Mouse (Mus musculus) limb, embryonic 14.5 days (tissue): ENCODE measurements around the gene Cenpl. TPM values are rescaled to one million over a fixed set of nuclear protein-coding genes. Genes with fewer than 3 reads are reported as not detected.

Experiments
- ATAC-seq: fragments of 200-750 bp; cut with Nextera tagmentation; 2 replicates; pipeline ENCODE4 v1.8.0; 2017; ENCODE audit warnings: low read depth, moderate number of reproducible peaks, moderate TSS enrichment; ENCODE audit not compliant: low FRiP score
- DNase-seq: peaks from one replicate; pipeline ENCODE4 v3.0.0-alpha.2; 2015; ENCODE audit warnings: low spot score
- H3K27ac ChIP-seq: fragments of 300-500 bp; sonication (generic); replicated peaks from 2 replicates; pipeline ENCODE4 v1.5.1; 2014; ENCODE audit warnings: low read depth, mild to moderate bottlenecking, low read length, moderate library complexity, mixed read lengths
- H3K27me3 ChIP-seq: fragments of 300-500 bp; sonication (generic); 2 replicates; pipeline ENCODE4 v1.6.1; 2014; ENCODE audit warnings: low read length, mixed read lengths; ENCODE audit not compliant: control insufficient read depth, insufficient read depth
- H3K36me3 ChIP-seq: fragments of 300-500 bp; sonication (generic); 2 replicates; pipeline ENCODE4 v1.6.1; 2014; ENCODE audit warnings: mild to moderate bottlenecking, low read length, moderate library complexity, mixed read lengths; ENCODE audit not compliant: control insufficient read depth, insufficient read depth
- H3K4me1 ChIP-seq: fragments of 300-500 bp; sonication (generic); 2 replicates; pipeline ENCODE4 v1.6.1; 2014; ENCODE audit warnings: antibody characterized with exemption, low read length, mixed read lengths; ENCODE audit not compliant: control insufficient read depth, insufficient read depth
- H3K4me2 ChIP-seq: fragments of 300-500 bp; sonication (generic); replicated peaks from 2 replicates; pipeline ENCODE4 v1.6.1; 2014; ENCODE audit warnings: low read depth, mild to moderate bottlenecking, low read length, moderate library complexity; ENCODE audit not compliant: severe bottlenecking
- H3K4me3 ChIP-seq: fragments of 300-500 bp; sonication (generic); replicated peaks from 2 replicates; pipeline ENCODE4 v1.5.1; 2014; ENCODE audit warnings: low read length
- H3K9ac ChIP-seq: fragments of 300-500 bp; sonication (generic); 2 replicates; pipeline ENCODE4 v1.6.1; 2014; ENCODE audit warnings: mild to moderate bottlenecking, low read depth, low read length, moderate library complexity; ENCODE audit not compliant: severe bottlenecking
- H3K9me3 ChIP-seq: fragments of 300-500 bp; sonication (generic); 2 replicates; pipeline ENCODE4 v1.6.1; 2016; ENCODE audit warnings: low read length; ENCODE audit not compliant: control insufficient read depth
- POLR2A ChIP-seq: fragments of 200-500 bp; IDR thresholded peaks from 2 replicates; pipeline ENCODE4 v1.8.0; 2012; ENCODE audit warnings: inconsistent platforms, mild to moderate bottlenecking, moderate library complexity, borderline replicate concordance; ENCODE audit not compliant: insufficient read depth, insufficient read length; ENCODE audit errors: extremely low read depth
- WGBS: fragments of 180-500 bp; shearing (Covaris S2); extraction: QIAGEN DNeasy Blood & Tissue Kit; methylation state at CpG from one replicate; pipeline ENCODE4 v1.1.7; 2014; 5-methylcytosine and 5-hydroxymethylcytosine counted together
- polyA plus RNA-seq, 2 experiments: library from polyadenylated mRNA; depleted of rRNA in 1 of 2; stranded (reverse) in 1 of 2; unstranded in 1 of 2; fragments of >200 nt; fragmentation: Nextera tagmentation in 1 of 2; extraction: Ambion mirVana in 1 of 2; gene quantifications; 2 replicates each; pipeline versions ENCODE4 v1.2.1 to v1.2.3; 2012 to 2014

The Cenpl gene
- polyA plus RNA-seq, 2 experiments: 13.3 to 25.7 TPM

- WGBS: 82% methylated on average over 1 of the region's 1 CpGs
- Histone ChIP-seq H3K9me3 (no peaks in the 10 kb centered on the region), H3K27me3 (no peaks in the 10 kb centered on the region), H3K9ac (no peak overlapping the region), H3K4me2 (no peak overlapping the region), H3K4me1 (peaks cover 6% of the 10 kb centered on the region; the same call in 1 of the 2 replicates), H3K27ac (no peak overlapping the region), H3K4me3 (no peak overlapping the region), H3K36me3 (peaks cover 13% of the 10 kb centered on the region)
- no peak for TF ChIP-seq POLR2A
- ATAC-seq (no peak), DNase-seq (no peak)
Measured at GRCm38 (mm10) chr1:161126461-161126860, 55.9 kb downstream of the Cenpl start.

DNA sequence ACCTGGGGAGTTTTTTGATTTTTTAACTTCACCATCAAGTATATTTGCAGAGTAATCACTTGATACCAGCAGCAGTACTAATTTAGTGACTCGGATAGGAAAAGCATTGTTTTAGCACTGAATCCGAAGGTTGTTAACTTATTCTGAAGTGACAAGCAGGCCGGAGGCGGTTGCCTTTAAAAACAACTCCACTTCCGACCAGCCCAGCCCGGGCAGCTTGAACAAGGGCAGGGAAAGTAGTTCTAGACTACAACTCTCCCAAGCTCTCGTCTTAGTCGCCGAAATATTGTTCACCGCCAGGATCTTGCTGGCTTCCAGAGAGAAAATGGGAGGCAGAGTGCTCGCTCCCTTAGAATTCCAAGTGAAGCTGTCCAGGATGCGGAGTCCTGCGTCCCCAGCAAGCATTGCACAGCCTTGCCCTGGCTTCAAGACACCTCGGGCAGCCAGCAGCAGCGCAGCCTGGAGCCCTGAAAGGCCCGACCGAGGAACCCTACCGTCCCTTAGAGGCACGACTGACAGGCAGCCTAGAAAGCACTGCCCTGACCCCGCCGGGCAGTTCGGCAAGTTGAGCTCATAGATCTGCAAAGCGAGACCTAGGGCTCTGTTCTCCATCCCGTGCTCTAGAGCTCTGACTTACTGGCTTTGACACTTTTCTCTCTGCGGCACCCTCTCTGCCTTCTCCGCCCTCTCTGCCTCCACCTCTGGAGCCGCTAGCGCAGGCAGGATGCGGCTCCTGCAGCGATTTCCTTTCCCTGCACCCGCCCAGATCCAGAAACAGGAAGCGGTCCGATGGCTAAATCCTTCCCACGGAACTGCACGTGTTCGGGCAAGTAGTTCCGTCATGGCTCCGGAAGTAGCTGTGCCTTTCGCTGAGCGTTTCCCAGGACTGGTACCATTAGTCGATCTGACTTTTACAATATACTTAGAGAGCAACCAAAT is 60.5 kb downstream of the Cenpl start, which contains the start of gene Klhl20:
Klhl20 (minus strand) TSS at position 786 of the 939 bp plus-strand sequence.
- TF ChIP-seq POLR2A: peak; percentile 91; the same call in 1 of the 2 replicates
- ATAC-seq: peak; percentile 98

More for the DNA sequence above, 60.5 kb downstream of the Cenpl start, which contains the start of gene Klhl20:
- peak; percentile 94 for DNase-seq
- H3K9me3 ChIP-seq: no peaks in the 10 kb centered on the region
- peak within 1 kb of the TSS; percentile 70 for H3K4me2 ChIP-seq
- H3K36me3 ChIP-seq: peaks cover 8% of the 10 kb centered on the region
- peak within 1 kb of the TSS; percentile 82 for H3K27ac ChIP-seq
- H3K9ac ChIP-seq: peak within 1 kb of the TSS; percentile 90
- peaks cover 6% of the 10 kb centered on the region; the same call in 1 of the 2 replicates for H3K4me1 ChIP-seq
- H3K4me3 ChIP-seq: peak within 1 kb of the TSS; percentile 75
- H3K27me3 ChIP-seq: no peaks in the 10 kb centered on the region
- WGBS: 1% methylated on average over 41 of the region's 41 CpGs

Other genes starting within 250 kb of the Cenpl start
- 7.9 and 8.8 TPM in 2 replicates for gene Rc3h1, start 164.3 kb upstream of the Cenpl start, polyA plus RNA-seq (2012; rRNA removed)
- gene Rc3h1, start 164.3 kb upstream of the Cenpl start, polyA plus RNA-seq (2014; fragmentation: Nextera tagmentation; extraction: Ambion mirVana): 7.9 and 8.7 TPM in 2 replicates
- 4.9 and 7.5 TPM in 2 replicates for gene Serpinc1, start 92.1 kb upstream of the Cenpl start, polyA plus RNA-seq (2012; rRNA removed)
- gene Serpinc1, start 92.1 kb upstream of the Cenpl start, polyA plus RNA-seq (2014; fragmentation: Nextera tagmentation; extraction: Ambion mirVana): 3.3 and 6.2 TPM in 2 replicates
- 5.2 and 5.4 TPM in 2 replicates for gene Zbtb37, start 35.9 kb upstream of the Cenpl start, polyA plus RNA-seq (2012; rRNA removed)
- gene Zbtb37, start 35.9 kb upstream of the Cenpl start, polyA plus RNA-seq (2014; fragmentation: Nextera tagmentation; extraction: Ambion mirVana): 6.9 and 9.3 TPM in 2 replicates
- 14.7 and 19.7 TPM in 2 replicates for gene Dars2, start 55 bp upstream of the Cenpl start, polyA plus RNA-seq (2012; rRNA removed)
- gene Dars2, start 55 bp upstream of the Cenpl start, polyA plus RNA-seq (2014; fragmentation: Nextera tagmentation; extraction: Ambion mirVana): 22.6 and 23.8 TPM in 2 replicates
- 18.6 and 20.5 TPM in 2 replicates for gene Klhl20, start 60.8 kb downstream of the Cenpl start, polyA plus RNA-seq (2012; rRNA removed)
- gene Klhl20, start 60.8 kb downstream of the Cenpl start, polyA plus RNA-seq (2014; fragmentation: Nextera tagmentation; extraction: Ambion mirVana): 19.3 and 20.6 TPM in 2 replicates
- 1.5 and 2.1 TPM in 2 replicates for gene Ankrd45, start 72.0 kb downstream of the Cenpl start, polyA plus RNA-seq (2012; rRNA removed)
- gene Ankrd45, start 72.0 kb downstream of the Cenpl start, polyA plus RNA-seq (2014; fragmentation: Nextera tagmentation; extraction: Ambion mirVana): 1.1 and 1.5 TPM in 2 replicates
- gene Tex50, start 88.6 kb downstream of the Cenpl start, polyA plus RNA-seq (2012; rRNA removed): not detected in 2 replicates
- not detected in 2 replicates for gene Tex50, start 88.6 kb downstream of the Cenpl start, polyA plus RNA-seq (2014; fragmentation: Nextera tagmentation; extraction: Ambion mirVana)
- gene Prdx6, start 180.5 kb downstream of the Cenpl start, polyA plus RNA-seq (2012; rRNA removed): 145 and 150 TPM in 2 replicates
- gene Prdx6, start 180.5 kb downstream of the Cenpl start, polyA plus RNA-seq (2014; fragmentation: Nextera tagmentation; extraction: Ambion mirVana): 368 and 370 TPM in 2 replicates